Mouse (Mus musculus) stomach, embryonic 15.5 days (tissue): ENCODE measurements around the gene Kif7. TPM values are rescaled to one million over a fixed set of nuclear protein-coding genes. Genes with fewer than 3 reads are reported as not detected.

Experiments used
- ATAC-seq: fragments of 200-750 bp; cut with Nextera tagmentation; 2 replicates; pipeline ENCODE4 v1.8.0; 2017; ENCODE audit warnings: low read depth, moderate number of reproducible peaks, moderate TSS enrichment; ENCODE audit not compliant: insufficient read depth, low FRiP score
- H3K27ac ChIP-seq: fragments of 300-500 bp; sonication (generic); 2 replicates; pipeline ENCODE4 v1.5.1; 2015; ENCODE audit warnings: mild to moderate bottlenecking, inconsistent platforms
- H3K27me3 ChIP-seq: fragments of 300-500 bp; sonication (generic); replicated peaks from 2 replicates; pipeline ENCODE4 v1.6.1; 2015; ENCODE audit warnings: inconsistent platforms
- H3K36me3 ChIP-seq: fragments of 300-500 bp; sonication (generic); 2 replicates; pipeline ENCODE4 v1.6.1; 2015; ENCODE audit warnings: inconsistent platforms
- H3K4me1 ChIP-seq: fragments of 300-500 bp; sonication (generic); 2 replicates; pipeline ENCODE4 v1.6.1; 2015; ENCODE audit warnings: inconsistent platforms
- H3K4me2 ChIP-seq: fragments of 300-500 bp; sonication (generic); 2 replicates; pipeline ENCODE4 v1.6.1; 2015; ENCODE audit warnings: mild to moderate bottlenecking, inconsistent platforms
- H3K4me3 ChIP-seq: fragments of 300-500 bp; sonication (generic); replicated peaks from 2 replicates; pipeline ENCODE4 v1.5.1; 2015; ENCODE audit warnings: inconsistent platforms
- H3K9ac ChIP-seq: fragments of 300-500 bp; sonication (generic); 2 replicates; pipeline ENCODE4 v1.6.1; 2015; ENCODE audit warnings: inconsistent platforms
- H3K9me3 ChIP-seq: fragments of 300-500 bp; sonication (generic); 2 replicates; pipeline ENCODE4 v1.6.1; 2016; ENCODE audit warnings: inconsistent platforms
- WGBS: fragments of 180-500 bp; shearing (Covaris S2); methylation state at CpG from one replicate; pipeline ENCODE4 v1.1.7; 2015; 5-methylcytosine and 5-hydroxymethylcytosine counted together
- polyA plus RNA-seq: library from polyadenylated mRNA; unstranded; fragments of >200 nt; fragmentation: Nextera tagmentation; extraction: Ambion mirVana; gene quantifications from 2 replicates; pipeline ENCODE4 v1.2.1, GENCODE M21; 2015

Kif7 gene
- polyA plus RNA-seq, 1 experiment from 2014 or later = 3.5 TPM

DNA sequence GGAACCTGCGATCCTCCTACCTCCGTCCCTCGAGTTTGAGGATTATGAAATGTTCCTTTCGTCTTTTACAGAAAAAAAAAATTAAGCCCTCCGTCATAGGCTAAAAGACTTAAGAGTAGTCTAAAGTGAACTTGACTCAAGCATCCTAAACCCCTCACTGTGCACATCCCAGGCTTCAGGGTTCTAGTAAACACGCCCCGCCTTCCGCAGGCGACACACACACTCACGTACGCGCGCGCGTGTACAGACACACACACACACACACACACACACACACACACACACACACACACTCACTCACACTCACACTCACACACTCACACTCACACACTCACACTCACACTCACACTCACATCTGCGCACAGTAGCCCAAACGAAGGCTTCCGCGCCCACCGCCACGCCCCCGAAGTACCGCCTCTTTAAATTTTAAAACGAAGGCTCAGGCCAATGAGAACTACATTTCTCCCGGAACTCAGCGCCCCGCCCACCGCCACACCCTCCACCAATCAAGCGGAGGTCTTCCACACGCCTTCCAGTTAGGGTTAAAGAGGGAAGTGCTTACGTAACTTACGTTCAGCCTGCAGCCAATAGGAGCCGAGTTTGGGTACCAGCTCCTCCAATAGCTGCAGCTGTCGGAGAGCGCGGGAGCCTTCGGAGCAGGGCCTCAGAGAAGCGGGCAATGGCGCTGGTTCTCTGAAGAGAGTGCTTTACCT lies 55.8 kb downstream of the Kif7 start, which contains the start of gene Ticrr:
Gene Ticrr, plus strand, starts transcription at position 619 of the 713 bp plus-strand sequence.
- Histone ChIP-seq H3K4me1 (peaks cover 16% of the 10 kb centered on the region; the same call in 1 of the 2 replicates), H3K4me2 (peak within 1 kb of the TSS; percentile 96), H3K9me3 (no peaks in the 10 kb centered on the region), H3K4me3 (peak within 1 kb of the TSS; percentile 94), H3K27ac (peak within 1 kb of the TSS; percentile 26; the same call in 1 of the 2 replicates), H3K27me3 (no peaks in the 10 kb centered on the region), H3K36me3 (no peaks in the 10 kb centered on the region), H3K9ac (peak within 1 kb of the TSS; percentile 89)
- ATAC-seq = peak; percentile 100
- under 1% methylated on average over 39 of the region's 39 CpGs for WGBS

DNA sequence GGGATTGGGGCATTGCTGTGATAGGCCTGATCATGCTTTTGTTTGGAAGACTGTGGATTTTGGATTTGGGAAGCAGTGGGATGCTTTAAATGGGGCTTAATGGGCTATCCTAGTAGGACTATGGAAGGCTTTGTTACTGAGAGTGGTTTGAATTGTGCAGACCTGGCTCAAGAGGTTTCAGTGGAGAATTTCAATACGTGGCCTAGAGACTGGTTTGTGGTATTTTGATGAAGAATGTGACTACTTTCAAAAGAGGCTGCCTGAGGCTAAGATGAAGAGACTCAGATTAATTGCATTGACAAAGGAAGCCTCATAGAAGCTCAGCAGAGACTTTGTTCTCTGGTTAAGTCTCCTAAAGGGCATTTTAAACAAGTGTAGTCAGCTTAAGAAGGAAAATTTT lies 60.9 kb downstream of the Kif7 start:
- Histone ChIP-seq H3K36me3 (no peaks in the 10 kb centered on the region), H3K27me3 (no peaks in the 10 kb centered on the region), H3K9ac (no peak overlapping the region), H3K4me3 (no peak overlapping the region), H3K4me2 (no peak overlapping the region), H3K27ac (no peak overlapping the region), H3K9me3 (no peaks in the 10 kb centered on the region), H3K4me1 (no peaks in the 10 kb centered on the region)
- ATAC-seq = no peak
- WGBS = 59% methylated on average over 1 of the region's 1 CpGs

GRCm38 (mm10) chr7:79654185-79654584 lies 61.3 kb downstream of the Kif7 start:
- no peak for ATAC-seq
- WGBS = 78% methylated on average over 1 of the region's 1 CpGs
- no peak overlapping the region for H3K4me3 ChIP-seq
- no peak overlapping the region for H3K4me2 ChIP-seq
- no peak overlapping the region for H3K9ac ChIP-seq
- no peaks in the 10 kb centered on the region for H3K9me3 ChIP-seq
- H3K27me3 ChIP-seq = no peaks in the 10 kb centered on the region
- no peak overlapping the region for H3K27ac ChIP-seq
- no peaks in the 10 kb centered on the region for H3K4me1 ChIP-seq
- H3K36me3 ChIP-seq = no peaks in the 10 kb centered on the region

- Histone ChIP-seq H3K9me3 (no peaks in the 10 kb centered on the region), H3K27ac (no peak overlapping the region), H3K4me1 (no peaks in the 10 kb centered on the region), H3K27me3 (no peaks in the 10 kb centered on the region), H3K9ac (no peak overlapping the region), H3K4me2 (no peak overlapping the region), H3K36me3 (no peaks in the 10 kb centered on the region), H3K4me3 (no peak overlapping the region)
- no peak for ATAC-seq
- 8% methylated on average over 3 of the region's 3 CpGs for WGBS
These were observed 66.5 kb downstream of the Kif7 start for GRCm38 (mm10) chr7:79649005-79649404.

Other genes with a start within 250 kb of the Kif7 start
- 32.9 and 36.4 TPM in 2 replicates for gene Polg, start 249.4 kb downstream of the Kif7 start, polyA plus RNA-seq
- 0.10 and 0.41 TPM in 2 replicates for gene Rhcg, start 98.1 kb downstream of the Kif7 start, polyA plus RNA-seq
- 9.2 and 10.6 TPM in 2 replicates for gene Ticrr, start 55.5 kb downstream of the Kif7 start, polyA plus RNA-seq
- gene Plin1, start 17.2 kb upstream of the Kif7 start, polyA plus RNA-seq = not detected in 2 replicates
- 9.3 and 11.8 TPM in 2 replicates for gene Pex11a, start 27.4 kb upstream of the Kif7 start, polyA plus RNA-seq
- 0.26 and 0.35 TPM in 2 replicates for gene Wdr93, start 27.4 kb upstream of the Kif7 start, polyA plus RNA-seq
- 0.13 and 0.21 TPM in 2 replicates for gene Mesp1, start 78.1 kb upstream of the Kif7 start, polyA plus RNA-seq
- gene Mesp2, start 95.0 kb upstream of the Kif7 start, polyA plus RNA-seq = 1.4 and 1.9 TPM in 2 replicates
- 55.9 and 69.8 TPM in 2 replicates for gene Anpep, start 145.3 kb upstream of the Kif7 start, polyA plus RNA-seq
- gene Ap3s2, start 204.9 kb upstream of the Kif7 start, polyA plus RNA-seq = 27.1 and 30.8 TPM in 2 replicates
- gene Arpin, start 219.6 kb upstream of the Kif7 start, polyA plus RNA-seq = 37.7 and 38.8 TPM in 2 replicates